Mouse (Mus musculus): ENCODE data around the gene Rbbp4. TPM values are rescaled to one million over a fixed set of nuclear protein-coding genes. Genes with fewer than 3 reads are reported as not detected.

Rbbp4 gene
- polyA plus RNA-seq, 1 experiment = 20.5 TPM

DNA sequence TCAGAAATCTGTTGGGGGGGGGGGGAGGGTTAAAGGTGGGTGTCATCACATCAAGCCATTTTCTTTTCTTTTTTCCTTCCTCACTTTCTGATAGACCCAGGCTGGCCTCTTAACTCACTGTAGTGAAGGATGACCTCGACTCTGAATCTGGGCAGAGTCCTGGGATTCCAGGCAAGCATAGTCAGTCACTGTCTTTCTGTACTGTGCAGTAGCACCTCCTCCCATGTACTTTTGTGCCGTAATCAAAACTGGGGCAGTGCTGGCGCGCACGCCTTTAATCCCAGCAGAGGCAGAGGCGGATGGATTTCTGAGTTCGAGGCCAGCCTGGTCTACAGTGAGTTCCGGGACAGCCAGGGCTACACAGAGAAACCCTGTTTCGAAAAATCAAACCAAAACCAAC is 31.4 kb downstream of the Rbbp4 start:
- H3K4me1 ChIP-seq = peaks cover 18% of the 10 kb centered on the region
- no peak overlapping the region for H3K4me3 ChIP-seq (replicated peaks)
- H3K36me3 ChIP-seq (replicated peaks; ENCODE audit: low read length) = peaks cover 33% of the 10 kb centered on the region
- no peaks in the 10 kb centered on the region for H3K27me3 ChIP-seq (replicated peaks)
- no peak for TF ChIP-seq FLI1 (IDR thresholded peaks at IDR 0.05; ENCODE audit: low read length)
- no peak for TF ChIP-seq GATA1 (IDR thresholded peaks at IDR 0.05; ENCODE audit: borderline replicate concordance, low read length)
- peaks cover 7% of the 10 kb centered on the region for H3K9me3 ChIP-seq

DNA sequence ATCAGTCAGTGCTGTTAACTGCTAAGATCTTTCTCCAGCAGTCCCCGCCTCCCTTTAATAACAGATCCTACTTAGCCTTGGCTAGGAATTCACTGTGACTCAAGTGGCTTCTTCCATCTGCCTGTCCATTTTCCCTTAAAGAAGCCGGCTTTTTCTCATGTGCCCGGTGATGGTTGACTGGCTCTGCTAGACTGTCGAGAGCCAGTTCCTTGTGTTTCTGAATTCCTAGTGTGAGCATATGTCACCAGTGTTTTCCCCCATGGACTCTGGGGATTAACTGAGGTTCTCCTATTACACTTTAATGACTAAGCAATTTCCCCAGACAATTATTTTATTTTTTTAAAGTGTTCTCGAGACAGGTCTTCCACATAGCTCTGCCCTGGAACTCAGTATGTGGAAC is 31.8 kb downstream of the Rbbp4 start:
- Histone ChIP-seq H3K4me1 (peaks cover 18% of the 10 kb centered on the region), H3K27me3 (replicated peaks) (peaks cover 3% of the 10 kb centered on the region)
- TF ChIP-seq GATA1 (IDR thresholded peaks at IDR 0.05; ENCODE audit: borderline replicate concordance, low read length) (no peak), FLI1 (IDR thresholded peaks at IDR 0.05; ENCODE audit: low read length) (no peak)

DNA sequence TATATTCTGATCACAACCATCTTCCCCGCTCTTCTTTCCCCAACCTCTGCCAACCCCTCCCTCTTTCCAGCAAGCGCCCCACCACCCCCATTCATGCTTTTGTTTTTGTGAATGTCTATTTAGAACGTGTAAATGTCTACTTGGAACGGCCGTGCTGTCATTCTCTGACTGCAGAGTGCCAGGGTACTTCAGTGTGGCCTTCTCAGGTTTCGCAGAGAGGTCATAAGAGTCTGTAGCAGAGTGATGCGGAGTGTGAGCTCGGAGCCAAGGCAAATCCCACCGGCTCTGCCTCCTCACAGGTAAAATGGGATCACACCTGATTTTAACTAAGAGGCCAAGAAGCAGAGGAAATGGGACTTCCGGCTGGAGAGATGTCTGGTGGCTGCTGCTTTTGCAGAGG is 36.0 kb downstream of the Rbbp4 start:
- H3K36me3 ChIP-seq (replicated peaks; ENCODE audit: low read length) = no peaks in the 10 kb centered on the region
- no peak overlapping the region for H3K4me3 ChIP-seq (replicated peaks)
- H3K9me3 ChIP-seq = peaks cover 7% of the 10 kb centered on the region
- H3K27me3 ChIP-seq (replicated peaks) = peaks cover 10% of the 10 kb centered on the region
- H3K4me1 ChIP-seq = peaks cover 4% of the 10 kb centered on the region
- TF ChIP-seq GATA1 (IDR thresholded peaks at IDR 0.05; ENCODE audit: borderline replicate concordance, low read length) (no peak), FLI1 (IDR thresholded peaks at IDR 0.05; ENCODE audit: low read length) (no peak)

More for the DNA sequence above, 31.8 kb downstream of the Rbbp4 start:
- no peak overlapping the region for H3K4me3 ChIP-seq (replicated peaks)
- H3K9me3 ChIP-seq = peaks cover 7% of the 10 kb centered on the region
- H3K36me3 ChIP-seq (replicated peaks; ENCODE audit: low read length) = peaks cover 29% of the 10 kb centered on the region

DNA sequence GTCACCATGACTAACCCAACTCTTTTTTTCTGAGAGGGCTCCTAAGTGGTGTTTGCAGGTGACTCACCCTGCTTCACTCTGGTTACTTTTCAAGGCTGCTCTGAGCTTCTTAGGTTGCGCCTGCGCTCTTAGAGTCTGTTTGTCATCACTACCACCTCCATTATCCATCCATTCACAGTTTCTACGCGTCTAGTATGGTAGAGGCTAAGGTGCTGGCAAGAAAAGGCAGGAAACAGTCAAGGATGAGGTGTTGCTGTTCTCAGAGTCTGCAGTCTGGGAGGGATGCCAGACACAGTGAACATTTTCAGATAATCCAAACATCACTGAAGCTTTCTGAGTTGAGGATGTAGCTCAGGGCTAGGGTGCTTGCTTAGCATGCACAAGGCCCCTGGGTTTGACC is 37.4 kb downstream of the Rbbp4 start:
- peaks cover 18% of the 10 kb centered on the region for H3K9me3 ChIP-seq
- H3K4me3 ChIP-seq (replicated peaks) = no peak overlapping the region
- peaks cover 23% of the 10 kb centered on the region for H3K27me3 ChIP-seq (replicated peaks)
- H3K36me3 ChIP-seq (replicated peaks; ENCODE audit: low read length) = no peaks in the 10 kb centered on the region
- H3K4me1 ChIP-seq = no peaks in the 10 kb centered on the region
- no peak for TF ChIP-seq FLI1 (IDR thresholded peaks at IDR 0.05; ENCODE audit: low read length)
- no peak for TF ChIP-seq GATA1 (IDR thresholded peaks at IDR 0.05; ENCODE audit: borderline replicate concordance, low read length)

DNA sequence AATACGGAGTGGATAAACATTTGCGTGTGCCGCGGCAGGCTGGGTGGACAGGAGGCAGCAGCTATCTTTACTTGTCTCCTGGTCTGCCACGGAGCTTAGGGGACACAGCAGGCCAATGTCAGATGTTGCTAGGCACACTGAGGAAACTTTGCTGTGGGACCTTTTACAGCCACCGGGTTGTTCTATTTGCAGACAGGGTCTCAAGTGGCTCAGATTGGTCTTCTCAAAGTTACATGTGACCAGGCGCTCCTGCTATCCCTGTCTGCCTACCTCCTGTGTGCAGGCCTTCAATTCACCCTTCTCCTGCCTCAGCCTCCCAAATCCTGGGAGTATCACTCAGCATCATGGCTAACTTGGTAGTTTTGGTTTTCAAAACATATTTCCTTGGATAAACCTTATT is 39.1 kb downstream of the Rbbp4 start:
- Histone ChIP-seq H3K4me1 (no peaks in the 10 kb centered on the region), H3K4me3 (replicated peaks) (no peak overlapping the region)
- no peak for TF ChIP-seq GATA1 (IDR thresholded peaks at IDR 0.05; ENCODE audit: borderline replicate concordance, low read length)
- TF ChIP-seq FLI1 (IDR thresholded peaks at IDR 0.05; ENCODE audit: low read length) = no peak

DNA sequence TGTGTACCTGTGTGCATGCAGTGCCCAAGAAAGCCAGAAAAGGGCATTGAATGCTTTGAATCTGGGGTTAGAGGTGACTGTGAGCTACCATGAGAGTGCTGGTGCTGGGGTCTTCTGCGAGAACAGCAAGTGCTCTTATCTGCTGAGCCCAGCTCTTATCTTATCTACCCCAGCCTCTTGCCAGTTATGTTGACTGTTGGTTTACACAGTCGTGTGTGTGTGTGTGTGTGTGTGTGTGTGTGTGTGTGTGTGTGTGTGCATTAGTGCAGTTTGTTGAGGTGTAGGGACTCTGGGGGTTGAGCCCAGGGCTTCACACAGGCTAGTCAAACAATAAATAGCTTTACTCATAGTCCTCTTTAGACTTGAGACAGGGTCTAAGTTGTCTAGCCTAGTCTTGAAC is 40.0 kb downstream of the Rbbp4 start:
- no peaks in the 10 kb centered on the region for H3K4me1 ChIP-seq
- TF ChIP-seq FLI1 (IDR thresholded peaks at IDR 0.05; ENCODE audit: low read length) (no peak), GATA1 (IDR thresholded peaks at IDR 0.05; ENCODE audit: borderline replicate concordance, low read length) (no peak)
- H3K4me3 ChIP-seq (replicated peaks) = no peak overlapping the region

More for the DNA sequence above, 39.1 kb downstream of the Rbbp4 start:
- Histone ChIP-seq H3K36me3 (replicated peaks; ENCODE audit: low read length) (no peaks in the 10 kb centered on the region), H3K9me3 (peaks cover 20% of the 10 kb centered on the region), H3K27me3 (replicated peaks) (peaks cover 34% of the 10 kb centered on the region)

DNA sequence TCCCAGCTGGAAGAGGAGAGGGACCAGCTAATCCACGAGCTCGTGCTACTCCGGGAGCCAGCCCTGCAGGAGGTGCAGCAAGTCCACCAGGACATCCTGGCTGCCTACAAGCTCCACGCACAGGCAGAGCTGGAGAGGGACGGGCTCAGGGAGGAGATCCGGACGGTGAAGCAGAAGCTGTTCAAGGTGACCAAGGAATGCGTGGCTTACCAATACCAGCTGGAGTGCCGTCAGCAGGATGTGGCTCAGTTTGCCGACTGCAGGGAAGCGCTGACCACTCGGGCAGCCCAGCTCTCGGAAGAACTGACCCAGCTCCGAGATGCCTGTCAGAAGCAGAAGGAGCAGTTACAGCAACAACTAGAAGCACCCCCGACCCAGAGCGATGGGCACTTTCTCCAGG is 41.5 kb downstream of the Rbbp4 start:
- TF ChIP-seq FLI1 (IDR thresholded peaks at IDR 0.05; ENCODE audit: low read length) (no peak), GATA1 (IDR thresholded peaks at IDR 0.05; ENCODE audit: borderline replicate concordance, low read length) (no peak)
- Histone ChIP-seq H3K4me1 (no peaks in the 10 kb centered on the region), H3K9me3 (peaks cover 25% of the 10 kb centered on the region), H3K4me3 (replicated peaks) (peak overlapping the region; percentile 23), H3K27me3 (replicated peaks) (peaks cover 50% of the 10 kb centered on the region), H3K36me3 (replicated peaks; ENCODE audit: low read length) (no peaks in the 10 kb centered on the region)

More for the DNA sequence above, 40.0 kb downstream of the Rbbp4 start:
- Histone ChIP-seq H3K9me3 (peaks cover 20% of the 10 kb centered on the region), H3K27me3 (replicated peaks) (peaks cover 38% of the 10 kb centered on the region), H3K36me3 (replicated peaks; ENCODE audit: low read length) (no peaks in the 10 kb centered on the region)

DNA sequence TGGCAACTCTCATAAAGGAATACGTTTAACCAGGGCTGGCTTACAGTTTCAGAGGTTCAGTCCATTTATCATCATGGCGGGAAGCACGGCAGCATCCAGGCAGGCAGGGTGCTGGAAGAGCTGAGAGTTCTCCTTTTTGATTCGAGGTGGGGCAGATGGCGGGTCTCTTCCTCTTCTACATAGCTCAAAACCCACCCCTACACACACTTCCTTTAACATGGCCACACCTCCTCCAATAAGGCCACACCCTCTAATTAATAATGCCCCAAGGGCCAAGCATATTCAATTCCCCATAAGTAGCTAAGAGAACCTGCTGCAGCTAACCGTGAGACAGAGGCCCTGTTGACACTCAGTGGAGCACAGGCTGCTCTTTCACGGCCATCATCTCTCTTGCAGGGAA is 42.3 kb downstream of the Rbbp4 start:
- Histone ChIP-seq H3K4me3 (replicated peaks) (no peak overlapping the region), H3K9me3 (peaks cover 25% of the 10 kb centered on the region), H3K4me1 (peaks cover 5% of the 10 kb centered on the region), H3K27me3 (replicated peaks) (peaks cover 54% of the 10 kb centered on the region), H3K36me3 (replicated peaks; ENCODE audit: low read length) (no peaks in the 10 kb centered on the region)
- TF ChIP-seq FLI1 (IDR thresholded peaks at IDR 0.05; ENCODE audit: low read length) (no peak), GATA1 (IDR thresholded peaks at IDR 0.05; ENCODE audit: borderline replicate concordance, low read length) (no peak)

DNA sequence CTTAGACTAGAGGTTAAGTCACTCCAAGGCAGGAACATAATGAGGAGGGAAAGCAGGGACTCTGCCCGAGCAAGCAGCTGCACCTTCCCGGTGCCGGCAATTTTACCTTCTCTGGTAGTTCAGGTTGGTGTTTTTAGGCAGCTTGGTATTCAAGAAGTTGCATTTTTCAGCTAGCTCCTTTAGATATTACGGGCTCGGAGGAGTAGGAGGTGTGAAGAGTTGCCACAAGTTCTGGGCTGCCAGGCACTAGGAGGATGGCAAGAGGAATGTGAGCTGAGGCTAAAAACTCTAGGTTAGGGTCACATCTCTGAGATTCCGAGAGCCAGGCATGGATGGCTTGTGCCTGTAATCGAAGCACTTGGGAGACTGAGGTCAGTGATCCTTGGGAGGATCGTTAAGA is 45.5 kb downstream of the Rbbp4 start:
- Histone ChIP-seq H3K36me3 (replicated peaks; ENCODE audit: low read length) (no peaks in the 10 kb centered on the region), H3K4me1 (peaks cover 25% of the 10 kb centered on the region), H3K27me3 (replicated peaks) (peaks cover 79% of the 10 kb centered on the region), H3K4me3 (replicated peaks) (no peak overlapping the region), H3K9me3 (peaks cover 28% of the 10 kb centered on the region)
- TF ChIP-seq FLI1 (IDR thresholded peaks at IDR 0.05; ENCODE audit: low read length) (no peak), GATA1 (IDR thresholded peaks at IDR 0.05; ENCODE audit: borderline replicate concordance, low read length) (no peak)

DNA sequence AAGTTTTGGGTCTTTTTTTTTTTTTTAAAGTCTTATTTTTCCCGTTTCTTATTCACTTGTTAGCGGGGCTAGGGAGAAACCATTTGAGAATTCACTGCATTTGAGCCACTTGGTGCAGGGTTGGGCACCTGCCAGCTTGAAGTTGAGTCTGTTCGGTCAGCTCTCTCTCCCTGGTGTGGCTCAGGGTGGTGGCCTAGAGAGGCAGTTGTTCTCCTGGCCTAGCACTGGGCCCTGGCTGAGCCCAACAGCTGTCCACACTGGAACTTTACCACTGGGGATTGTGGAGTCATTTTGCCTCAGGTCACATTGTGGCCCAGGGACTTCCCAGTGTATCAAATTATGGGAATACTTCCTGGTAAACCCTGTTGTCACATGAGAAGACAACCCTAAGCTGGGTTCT is 47.1 kb downstream of the Rbbp4 start:
- no peaks in the 10 kb centered on the region for H3K36me3 ChIP-seq (replicated peaks; ENCODE audit: low read length)
- peaks cover 25% of the 10 kb centered on the region for H3K4me1 ChIP-seq
- H3K27me3 ChIP-seq (replicated peaks) = peaks cover 75% of the 10 kb centered on the region
- H3K4me3 ChIP-seq (replicated peaks) = no peak overlapping the region
- peaks cover 23% of the 10 kb centered on the region for H3K9me3 ChIP-seq
- TF ChIP-seq GATA1 (IDR thresholded peaks at IDR 0.05; ENCODE audit: borderline replicate concordance, low read length) (no peak), FLI1 (IDR thresholded peaks at IDR 0.05; ENCODE audit: low read length) (no peak)

DNA sequence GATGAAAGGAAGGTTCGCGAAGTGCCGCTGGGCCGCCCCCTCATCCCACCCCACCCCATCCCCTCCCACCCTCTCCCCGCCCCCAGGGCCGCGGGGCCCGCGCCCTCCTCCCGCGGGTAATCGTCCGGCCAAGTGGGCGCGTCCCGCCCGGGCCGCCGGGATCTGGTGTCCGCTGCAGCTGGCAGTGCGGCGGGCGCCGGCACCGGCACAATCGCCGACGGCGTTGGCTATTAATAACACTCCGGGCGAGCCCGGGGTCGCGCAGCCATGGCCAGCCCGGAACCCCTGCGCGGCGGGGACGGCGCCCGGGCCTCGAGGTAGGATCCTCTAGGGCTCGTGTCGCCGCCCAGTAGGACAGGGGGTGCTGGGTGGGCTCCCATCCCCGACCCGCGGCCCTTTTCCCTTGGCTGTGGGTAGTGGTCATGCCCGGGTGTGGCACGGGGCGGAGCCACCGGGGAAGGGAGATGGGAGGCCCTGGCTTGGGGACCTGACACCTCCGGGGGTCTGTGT is 47.6 kb downstream of the Rbbp4 start, which contains the start of gene Sync:
TSS of gene Sync (plus strand) at position 146 of the 510 bp plus-strand sequence.
- TF ChIP-seq GATA1 (IDR thresholded peaks at IDR 0.05; ENCODE audit: borderline replicate concordance, low read length) = no peak
- TF ChIP-seq FLI1 (IDR thresholded peaks at IDR 0.05; ENCODE audit: low read length) = no peak

More for the DNA sequence above, 47.6 kb downstream of the Rbbp4 start, which contains the start of gene Sync:
- Histone ChIP-seq H3K9me3 (peaks cover 18% of the 10 kb centered on the region), H3K4me1 (peaks cover 25% of the 10 kb centered on the region), H3K4me3 (replicated peaks) (peak within 1 kb of the TSS; percentile 89), H3K27me3 (replicated peaks) (peaks cover 75% of the 10 kb centered on the region), H3K36me3 (replicated peaks; ENCODE audit: low read length) (no peaks in the 10 kb centered on the region)

Data from megakaryocyte, embryonic 14.5 days (primary cell).